Mouse (Mus musculus): ENCODE data around the gene Numb.

DNA sequence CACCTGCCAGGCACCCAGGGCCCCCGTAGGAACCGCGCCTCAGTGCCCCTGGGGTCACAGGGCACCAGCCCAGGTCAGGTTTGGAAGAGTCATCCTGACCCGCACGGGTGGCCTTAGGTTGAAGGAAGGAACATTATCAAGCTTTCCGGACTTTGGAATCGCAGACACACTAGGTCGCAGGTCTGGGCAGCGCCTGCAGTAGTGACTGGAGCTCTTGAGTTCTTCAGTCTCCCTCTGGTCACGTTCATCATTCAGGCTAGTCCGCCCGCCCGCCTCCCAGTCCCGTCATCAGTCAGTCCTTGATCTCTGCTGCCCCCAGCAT lies 157.7 kb downstream of the Numb start:
- TF ChIP-seq POLR2A (IDR thresholded peaks at IDR 0.05; ENCODE audit: borderline replicate concordance, extremely low read depth, low read depth, low read length) (no peak), CTCF (IDR thresholded peaks at IDR 0.05; ENCODE audit: insufficient read depth, low read length) (no peak)
